Mouse (Mus musculus): ENCODE results near the gene Ddx27.

GRCm38 (mm10) chr2:167081639-167082038 lies 66.6 kb downstream of the Ddx27 start:
- TF ChIP-seq POLR2A (IDR thresholded peaks at IDR 0.05; ENCODE audit: low read depth, low read length) (no peak), CTCF (conservative IDR thresholded peaks at IDR 0.05; ENCODE audit: insufficient read depth, insufficient read length, low read depth, low read length) (no peak)

Measured in kidney, adult 2 months (tissue).